Mouse (Mus musculus) intestine, embryonic 16.5 days (tissue): Measurements from ENCODE around the gene Snx33. TPM values are rescaled to one million over a fixed set of nuclear protein-coding genes. Genes with fewer than 3 reads are reported as not detected.

Experiments used
- ATAC-seq: fragments of 200-750 bp; cut with Nextera tagmentation; 2 replicates; pipeline ENCODE4 v1.8.0; 2017; ENCODE audit warnings: moderate TSS enrichment, moderate library complexity
- H3K27ac ChIP-seq: fragments of 300-500 bp; sonication (generic); 2 replicates; pipeline ENCODE4 v1.5.1; 2014; ENCODE audit warnings: mild to moderate bottlenecking, low read length
- H3K27me3 ChIP-seq: fragments of 300-500 bp; sonication (generic); replicated peaks from 2 replicates; pipeline ENCODE4 v1.6.1; 2014; ENCODE audit warnings: low read length, control low read depth, mixed read lengths; ENCODE audit not compliant: control insufficient read depth, insufficient read depth
- H3K36me3 ChIP-seq: fragments of 300-500 bp; sonication (generic); 2 replicates; pipeline ENCODE4 v1.6.1; 2014; ENCODE audit warnings: low read length, control low read depth; ENCODE audit not compliant: control insufficient read depth, insufficient read depth
- H3K4me1 ChIP-seq: fragments of 300-500 bp; sonication (generic); 2 replicates; pipeline ENCODE4 v1.6.1; 2014; ENCODE audit warnings: low read length, control low read depth, mixed read lengths; ENCODE audit not compliant: control insufficient read depth, insufficient read depth
- H3K4me2 ChIP-seq: fragments of 300-500 bp; sonication (generic); 2 replicates; pipeline ENCODE4 v1.6.1; 2014; ENCODE audit warnings: low read depth, low read length, control low read depth
- H3K4me3 ChIP-seq: fragments of 300-500 bp; sonication (generic); 2 replicates; pipeline ENCODE4 v1.5.1; 2014; ENCODE audit warnings: mild to moderate bottlenecking, low read length
- H3K9ac ChIP-seq: fragments of 300-500 bp; sonication (generic); 2 replicates; pipeline ENCODE4 v1.6.1; 2014; ENCODE audit warnings: low read depth, low read length
- H3K9me3 ChIP-seq: fragments of 300-500 bp; sonication (generic); 2 replicates; pipeline ENCODE4 v1.6.1; 2016; ENCODE audit warnings: low read length, control low read depth; ENCODE audit not compliant: control insufficient read depth
- WGBS: fragments of 180-500 bp; shearing (Covaris S2); extraction: QIAGEN DNeasy Blood & Tissue Kit; methylation state at CpG from one replicate; pipeline ENCODE4 v1.1.7; 2014; 5-methylcytosine and 5-hydroxymethylcytosine counted together
- polyA plus RNA-seq: library from polyadenylated mRNA; unstranded; fragments of >200 nt; fragmentation: Nextera tagmentation; extraction: Ambion mirVana; gene quantifications from 2 replicates; pipeline ENCODE4 v1.2.1, GENCODE M21; 2015

The Snx33 gene
- polyA plus RNA-seq, 1 experiment from 2014 or later = 5.2 TPM

DNA sequence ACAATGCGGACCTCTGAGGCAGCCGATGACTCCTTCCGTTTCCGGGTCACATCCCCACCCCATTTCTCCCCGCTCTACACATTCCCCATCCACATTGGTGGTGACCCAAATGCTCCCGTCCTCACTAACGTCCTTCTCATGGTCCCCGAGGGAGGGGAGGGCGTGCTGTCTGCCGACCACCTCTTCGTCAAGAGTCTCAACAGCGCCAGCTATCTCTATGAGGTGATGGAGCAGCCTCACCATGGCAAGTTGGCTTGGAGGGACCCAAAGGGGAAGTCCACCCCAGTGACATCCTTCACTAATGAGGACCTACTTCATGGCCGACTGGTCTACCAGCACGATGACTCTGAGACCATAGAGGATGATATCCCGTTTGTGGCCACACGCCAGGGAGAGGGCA is 40.6 kb downstream of the Snx33 start:
- Histone ChIP-seq H3K36me3 (0 out of 2 replicates have a peak, but pooled peaks cover 3% of the 10 kb centered on the region), H3K4me1 (peaks cover 13% of the 10 kb centered on the region), H3K9ac (no peak overlapping the region), H3K27ac (no peak overlapping the region), H3K27me3 (no peaks in the 10 kb centered on the region), H3K4me3 (no peak overlapping the region), H3K9me3 (no peaks in the 10 kb centered on the region), H3K4me2 (no peak overlapping the region)
- 96% methylated on average over 16 of the region's 16 CpGs for WGBS
- ATAC-seq = no peak

DNA sequence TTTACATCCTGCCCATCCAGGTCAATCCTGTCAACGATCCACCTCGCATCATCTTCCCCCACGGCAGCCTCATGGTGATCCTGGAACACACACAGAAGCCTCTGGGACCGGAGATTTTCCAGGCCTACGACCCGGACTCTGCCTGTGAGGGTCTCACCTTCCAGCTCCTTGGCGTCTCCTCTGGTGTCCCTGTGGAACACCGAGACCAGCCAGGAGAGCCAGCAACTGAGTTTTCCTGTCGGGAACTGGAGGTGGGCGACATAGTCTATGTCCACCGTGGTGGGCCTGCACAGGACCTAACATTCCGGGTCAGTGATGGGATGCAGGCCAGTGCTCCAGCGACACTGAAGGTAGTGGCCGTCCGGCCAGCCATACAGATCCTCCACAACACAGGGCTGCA is 41.6 kb downstream of the Snx33 start:
- ATAC-seq = no peak
- 0 out of 2 replicates have a peak, but pooled peaks cover 3% of the 10 kb centered on the region for H3K36me3 ChIP-seq
- H3K27me3 ChIP-seq = no peaks in the 10 kb centered on the region
- H3K9me3 ChIP-seq = no peaks in the 10 kb centered on the region
- peaks cover 19% of the 10 kb centered on the region for H3K4me1 ChIP-seq
- 91% methylated on average over 15 of the region's 15 CpGs for WGBS
- no peak overlapping the region for H3K9ac ChIP-seq
- H3K4me3 ChIP-seq = no peak overlapping the region
- H3K27ac ChIP-seq = no peak overlapping the region
- H3K4me2 ChIP-seq = no peak overlapping the region

DNA sequence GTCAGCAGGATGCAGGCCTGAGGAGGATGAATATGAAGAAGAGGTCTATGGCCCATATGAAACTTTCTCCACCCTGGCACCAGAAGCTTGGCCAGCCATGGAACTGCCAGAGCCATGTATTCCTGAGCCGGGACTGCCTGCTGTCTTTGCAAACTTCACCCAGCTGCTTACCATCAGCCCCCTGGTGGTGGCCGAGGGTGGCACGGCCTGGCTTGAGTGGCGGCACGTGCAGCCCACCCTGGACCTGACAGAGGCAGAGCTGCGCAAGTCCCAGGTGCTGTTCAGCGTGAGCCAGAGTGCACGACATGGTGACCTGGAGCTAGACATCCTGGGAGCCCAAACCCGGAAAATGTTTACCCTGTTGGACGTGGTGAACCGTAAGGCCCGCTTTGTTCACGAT is 42.1 kb downstream of the Snx33 start:
- Histone ChIP-seq H3K4me1 (peaks cover 20% of the 10 kb centered on the region), H3K9me3 (no peaks in the 10 kb centered on the region), H3K27ac (no peak overlapping the region), H3K9ac (no peak overlapping the region), H3K4me3 (no peak overlapping the region), H3K27me3 (no peaks in the 10 kb centered on the region), H3K4me2 (no peak overlapping the region), H3K36me3 (0 out of 2 replicates have a peak, but pooled peaks cover 3% of the 10 kb centered on the region)
- no peak for ATAC-seq
- 60% methylated on average over 13 of the region's 13 CpGs for whole genome bisulfite sequencing

GRCm38 (mm10) chr9:56884328-56884727 is 43.8 kb downstream of the Snx33 start:
- 0 out of 2 replicates have a peak, but pooled peaks cover 3% of the 10 kb centered on the region for H3K36me3 ChIP-seq
- no peak overlapping the region for H3K4me2 ChIP-seq
- no peak overlapping the region for H3K9ac ChIP-seq
- 92% methylated on average over 4 of the region's 4 CpGs for WGBS
- ATAC-seq = no peak
- H3K27me3 ChIP-seq = no peaks in the 10 kb centered on the region
- H3K4me1 ChIP-seq = peaks cover 31% of the 10 kb centered on the region
- no peaks in the 10 kb centered on the region for H3K9me3 ChIP-seq
- no peak overlapping the region for H3K27ac ChIP-seq
- no peak overlapping the region for H3K4me3 ChIP-seq

DNA sequence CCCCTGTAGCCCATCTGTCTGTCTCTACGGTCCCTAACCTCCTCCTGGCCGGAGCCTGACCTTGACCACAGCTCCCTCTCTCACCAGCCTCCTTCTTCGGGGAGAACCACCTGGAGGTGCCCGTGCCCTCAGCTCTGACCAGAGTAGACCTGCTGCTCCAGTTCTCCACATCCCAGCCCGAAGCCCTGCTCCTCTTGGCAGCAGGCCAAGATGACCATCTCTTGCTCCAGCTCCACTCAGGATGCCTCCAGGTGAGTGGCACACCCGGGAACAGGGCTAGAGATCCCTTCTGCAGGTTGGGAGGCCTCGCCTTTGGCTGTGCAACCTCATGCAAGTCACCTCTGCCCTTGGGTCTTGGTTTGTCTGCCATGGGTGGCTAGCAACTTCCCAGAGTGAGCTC is 44.7 kb downstream of the Snx33 start:
- H3K36me3 ChIP-seq = 0 out of 2 replicates have a peak, but pooled peaks cover 3% of the 10 kb centered on the region
- peaks cover 31% of the 10 kb centered on the region for H3K4me1 ChIP-seq
- no peak overlapping the region for H3K4me2 ChIP-seq
- H3K27me3 ChIP-seq = no peaks in the 10 kb centered on the region
- WGBS = 74% methylated on average over 7 of the region's 7 CpGs
- no peak overlapping the region for H3K27ac ChIP-seq
- no peak for ATAC-seq
- H3K9ac ChIP-seq = no peak overlapping the region
- H3K9me3 ChIP-seq = no peaks in the 10 kb centered on the region
- no peak overlapping the region for H3K4me3 ChIP-seq

- H3K4me3 ChIP-seq = no peak overlapping the region
- H3K9ac ChIP-seq = 0 out of 2 replicates have a peak overlapping the region, but pooled peaks have one; percentile 16
- peak overlapping the region; percentile 71 for H3K27ac ChIP-seq
- H3K4me1 ChIP-seq = peaks cover 31% of the 10 kb centered on the region
- ATAC-seq = peak; percentile 75
- 0 out of 2 replicates have a peak, but pooled peaks cover 3% of the 10 kb centered on the region for H3K36me3 ChIP-seq
- WGBS = 36% methylated on average over 12 of the region's 12 CpGs
- no peaks in the 10 kb centered on the region for H3K27me3 ChIP-seq
- H3K4me2 ChIP-seq = no peak overlapping the region
- H3K9me3 ChIP-seq = no peaks in the 10 kb centered on the region
These were observed 45.4 kb downstream of the Snx33 start for GRCm38 (mm10) chr9:56882818-56883217.

DNA sequence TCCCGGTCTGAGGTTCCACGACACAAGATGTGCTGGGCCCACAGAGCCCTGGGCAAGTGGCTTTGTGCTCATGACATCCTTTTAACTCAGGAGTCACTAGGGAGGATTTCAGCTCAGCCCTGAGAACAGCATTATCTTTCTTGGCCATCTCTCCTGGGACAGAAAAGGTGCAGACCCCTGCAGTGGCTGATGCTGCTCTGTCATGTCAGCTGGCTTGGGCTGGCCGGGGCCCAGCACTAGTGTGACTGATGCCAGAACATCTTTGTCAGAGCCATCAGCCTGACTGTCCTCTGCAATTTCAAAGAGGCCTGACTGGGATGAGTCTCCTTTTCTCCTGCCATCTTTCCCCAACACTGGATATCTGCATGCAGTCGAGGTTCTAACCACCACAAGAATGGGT is 45.9 kb downstream of the Snx33 start:
- H3K27ac ChIP-seq = peak overlapping the region; percentile 71
- no peak for ATAC-seq
- no peak overlapping the region for H3K9ac ChIP-seq
- no peaks in the 10 kb centered on the region for H3K9me3 ChIP-seq
- no peak overlapping the region for H3K4me3 ChIP-seq
- no peak overlapping the region for H3K4me2 ChIP-seq
- 0 out of 2 replicates have a peak, but pooled peaks cover 3% of the 10 kb centered on the region for H3K36me3 ChIP-seq
- WGBS = 67% methylated on average over 4 of the region's 4 CpGs
- no peaks in the 10 kb centered on the region for H3K27me3 ChIP-seq
- H3K4me1 ChIP-seq = peaks cover 34% of the 10 kb centered on the region

GRCm38 (mm10) chr9:56881539-56882082 is 46.6 kb downstream of the Snx33 start:
- H3K27me3 ChIP-seq = no peaks in the 10 kb centered on the region
- ATAC-seq = no peak
- no peak overlapping the region for H3K4me3 ChIP-seq
- H3K9ac ChIP-seq = no peak overlapping the region
- no peak overlapping the region for H3K4me2 ChIP-seq
- H3K4me1 ChIP-seq = peaks cover 41% of the 10 kb centered on the region
- no peaks in the 10 kb centered on the region for H3K9me3 ChIP-seq
- 51% methylated on average over 3 of the region's 3 CpGs for WGBS
- peak overlapping the region; percentile 5 for H3K27ac ChIP-seq
- no peaks in the 10 kb centered on the region for H3K36me3 ChIP-seq

- H3K36me3 ChIP-seq = no peaks in the 10 kb centered on the region
- no peak overlapping the region for H3K4me3 ChIP-seq
- H3K9ac ChIP-seq = no peak overlapping the region
- peaks cover 45% of the 10 kb centered on the region for H3K4me1 ChIP-seq
- no peak overlapping the region for H3K4me2 ChIP-seq
- 46% methylated on average over 9 of the region's 9 CpGs for WGBS
- H3K9me3 ChIP-seq = no peaks in the 10 kb centered on the region
- ATAC-seq = no peak
- H3K27ac ChIP-seq = peak overlapping the region; percentile 7; the same call in 1 of the 2 replicates
- no peaks in the 10 kb centered on the region for H3K27me3 ChIP-seq
These were observed 47.4 kb downstream of the Snx33 start for GRCm38 (mm10) chr9:56880790-56881189.

- no peak for ATAC-seq
- Histone ChIP-seq H3K9me3 (no peaks in the 10 kb centered on the region), H3K36me3 (no peaks in the 10 kb centered on the region), H3K9ac (no peak overlapping the region), H3K4me3 (no peak overlapping the region), H3K4me1 (peaks cover 50% of the 10 kb centered on the region), H3K27me3 (no peaks in the 10 kb centered on the region), H3K27ac (peak overlapping the region; percentile 59), H3K4me2 (no peak overlapping the region)
- 79% methylated on average over 5 of the region's 5 CpGs for WGBS
These were observed 50.9 kb downstream of the Snx33 start for GRCm38 (mm10) chr9:56877284-56877683.
